Mouse (Mus musculus): ENCODE results near the gene Bahcc1.

Bahcc1 gene

GRCm38 (mm10) chr11:120262356-120262901 lies 29.7 kb downstream of the Bahcc1 start:
- DNase-seq: peak; percentile 93

DNA sequence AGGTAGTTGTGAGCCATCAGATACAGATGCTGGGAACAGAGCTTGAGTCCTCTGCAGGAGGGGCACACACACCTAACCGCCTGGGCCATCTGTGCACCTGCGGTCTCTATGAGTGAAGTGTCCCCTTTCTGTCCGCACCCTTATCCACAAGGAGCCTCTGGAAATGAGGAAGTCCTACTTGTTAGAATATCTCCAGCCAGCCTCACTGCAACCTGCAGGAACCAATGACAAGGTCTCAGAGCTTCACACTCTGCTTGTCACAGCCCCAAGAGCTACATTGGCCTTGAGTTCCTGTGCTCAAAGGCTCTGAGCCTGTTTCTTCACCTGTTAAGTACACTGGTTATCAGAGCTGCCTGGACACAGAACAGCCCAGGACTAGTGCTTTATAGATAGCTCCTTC lies 30.4 kb downstream of the Bahcc1 start:
- DNase-seq: no peak

GRCm38 (mm10) chr11:120264008-120264407 lies 31.3 kb downstream of the Bahcc1 start:
- no peak for DNase-seq

DNA sequence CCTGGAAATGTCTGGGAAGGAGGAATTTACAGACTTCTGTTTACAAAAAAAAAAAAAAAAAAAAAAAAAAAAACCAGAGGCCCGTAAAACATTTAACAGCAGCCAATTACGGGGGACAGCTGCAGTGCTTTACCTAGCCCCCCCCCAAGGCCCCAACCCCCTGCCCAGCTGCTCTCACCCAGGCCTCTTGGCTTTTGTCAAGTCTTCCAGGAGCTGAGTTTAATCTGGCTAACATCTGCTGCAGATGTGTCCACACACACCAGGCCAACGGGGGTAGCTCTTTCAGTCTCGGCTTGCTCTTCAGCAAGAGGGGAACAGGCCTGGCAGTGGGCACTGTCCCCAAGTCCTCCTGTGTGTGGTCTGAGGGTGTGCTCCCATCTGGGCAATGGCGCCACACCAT lies 32.7 kb downstream of the Bahcc1 start:
- no peak for DNase-seq

DNA sequence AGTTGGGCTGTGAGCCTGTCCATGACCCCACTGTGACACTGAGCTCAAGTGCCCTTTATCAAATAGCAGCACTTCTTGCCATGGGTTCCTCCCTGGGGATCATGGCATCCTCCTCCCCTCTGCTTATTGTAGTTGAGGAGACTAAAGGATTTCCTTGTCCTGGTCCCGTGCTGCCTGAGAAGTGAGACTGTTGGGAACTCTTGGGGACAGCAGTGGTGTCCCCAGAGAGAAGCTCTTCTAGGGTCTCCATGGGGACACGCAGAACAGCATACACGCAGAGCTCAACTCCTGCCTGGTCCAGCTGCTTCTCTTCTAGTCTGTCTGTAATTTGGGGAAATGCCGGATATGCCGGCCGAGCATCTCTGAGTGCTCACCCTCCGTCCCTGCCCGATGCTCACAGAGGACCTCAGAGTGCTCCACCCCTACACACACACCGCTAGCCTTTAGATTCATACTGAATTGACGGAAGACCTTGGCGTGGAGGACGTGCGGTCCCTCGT lies 33.6 kb downstream of the Bahcc1 start:
- DNase-seq: no peak

DNA sequence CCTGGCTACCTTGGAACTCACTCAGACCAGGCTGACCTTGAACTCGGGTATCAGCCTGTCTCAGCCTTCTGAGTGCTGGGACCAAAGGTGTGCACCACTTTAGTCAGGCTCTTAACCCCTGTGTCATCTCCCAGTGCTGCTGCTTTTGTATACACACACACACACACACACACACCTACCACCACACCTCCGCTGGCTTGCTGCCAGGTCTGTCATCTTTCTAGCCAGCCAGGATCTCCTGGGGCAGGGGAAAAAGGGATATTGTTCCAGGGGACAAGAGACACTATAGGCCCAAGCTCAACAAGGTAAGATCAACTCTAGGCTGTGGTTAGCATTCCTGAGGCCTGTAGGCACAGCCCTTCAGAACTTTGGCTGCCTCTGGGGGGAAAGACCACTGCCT lies 34.5 kb downstream of the Bahcc1 start:
- DNase-seq: no peak

DNA sequence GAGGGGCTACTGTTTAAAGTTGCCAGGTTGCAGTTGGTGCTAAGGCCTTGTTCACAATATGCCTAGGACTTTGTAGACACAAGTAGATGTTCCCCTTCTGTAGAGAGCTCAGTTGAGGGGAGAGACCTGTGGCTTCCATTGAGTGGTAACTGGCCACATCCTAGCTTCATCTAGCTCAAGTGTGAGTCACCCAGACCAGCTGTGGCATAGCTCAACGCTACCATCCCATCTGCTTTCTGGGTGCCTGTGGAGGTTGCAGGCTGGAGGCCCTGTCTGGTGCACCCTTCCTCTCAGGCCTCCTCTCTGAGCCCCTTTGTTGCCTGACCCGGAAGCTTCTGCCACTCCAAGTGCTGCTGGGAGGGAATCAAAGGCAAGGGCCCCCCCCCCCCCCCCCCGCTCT lies 34.9 kb downstream of the Bahcc1 start:
- no peak for DNase-seq

- DNase-seq: no peak
Observed at GRCm38 (mm10) chr11:120268195-120268967, 35.6 kb downstream of the Bahcc1 start.

- DNase-seq: no peak
Observed at GRCm38 (mm10) chr11:120269007-120269406, 36.3 kb downstream of the Bahcc1 start.

- DNase-seq: no peak
Observed at GRCm38 (mm10) chr11:120269498-120270104, 36.9 kb downstream of the Bahcc1 start.

DNA sequence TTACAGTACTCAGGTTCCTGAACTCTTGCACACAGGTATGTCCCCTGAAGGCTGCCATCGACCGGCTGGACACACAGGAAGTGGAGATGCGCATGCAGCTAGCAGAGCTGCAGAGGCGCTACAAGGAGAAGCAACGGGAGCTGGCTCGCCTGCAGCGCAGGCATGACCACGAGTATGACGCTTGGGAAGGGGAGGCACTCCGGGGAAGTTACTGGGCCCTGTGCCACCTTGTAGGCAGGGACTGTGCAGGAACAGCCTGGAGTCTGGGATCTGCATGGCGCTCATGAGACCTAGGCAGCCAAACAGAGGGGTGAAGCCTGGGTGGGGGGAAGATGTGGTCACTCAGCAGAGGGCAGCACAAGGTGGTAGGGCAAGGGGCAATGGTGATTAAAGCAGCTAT lies 46.6 kb downstream of the Bahcc1 start:
- peak; percentile 59 for DNase-seq

GRCm38 (mm10) chr11:120280281-120280773 lies 47.6 kb downstream of the Bahcc1 start:
- DNase-seq: peak; percentile 60

DNA sequence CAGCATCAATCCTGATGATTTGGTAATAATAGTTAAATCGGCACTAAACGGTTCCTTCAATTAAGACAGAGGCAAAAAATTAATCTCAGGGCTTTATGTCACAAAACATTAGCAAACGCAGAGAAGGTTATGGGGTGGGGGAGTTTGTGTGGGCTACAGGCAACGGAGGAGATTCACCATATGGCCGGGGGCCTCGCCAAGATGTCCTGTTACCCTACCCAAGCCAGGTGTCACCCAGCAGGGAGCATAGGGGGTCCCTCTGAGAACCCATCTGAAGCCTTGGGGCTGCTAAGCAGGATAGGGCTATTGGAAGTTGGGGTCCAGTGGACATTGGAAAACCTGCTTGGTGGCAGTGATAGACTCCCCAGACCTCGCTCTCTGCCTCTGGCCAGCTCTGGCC lies 48.0 kb downstream of the Bahcc1 start:
- DNase-seq: no peak

DNA sequence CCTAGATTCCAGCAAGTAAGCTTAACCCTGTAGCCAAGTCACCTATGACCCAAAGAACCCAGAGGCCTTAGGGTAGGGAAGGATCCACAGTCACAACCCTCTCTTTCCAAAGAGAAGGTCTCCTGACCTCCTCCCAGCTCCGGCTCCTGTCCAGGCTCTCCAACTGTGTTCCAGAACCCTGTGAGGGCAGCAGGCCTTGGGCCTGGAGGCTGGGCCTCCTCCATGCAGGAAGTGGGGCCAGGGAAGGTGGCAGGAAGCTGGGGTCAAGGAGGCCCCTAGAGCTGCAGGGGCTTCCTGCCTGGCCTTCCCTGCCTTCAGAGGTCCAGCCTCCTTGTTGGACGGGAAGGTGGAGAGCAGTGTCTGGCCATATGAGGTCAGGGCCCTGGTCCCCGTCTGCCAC lies 48.5 kb downstream of the Bahcc1 start:
- peak; percentile 79 for DNase-seq

- DNase-seq: peak; percentile 74
Observed at GRCm38 (mm10) chr11:120283542-120283941, 50.8 kb downstream of the Bahcc1 start.

- DNase-seq: no peak
Observed at GRCm38 (mm10) chr11:120289644-120290043, 56.9 kb downstream of the Bahcc1 start.

- DNase-seq: no peak
Observed at GRCm38 (mm10) chr11:120290266-120290665, 57.5 kb downstream of the Bahcc1 start.

DNA sequence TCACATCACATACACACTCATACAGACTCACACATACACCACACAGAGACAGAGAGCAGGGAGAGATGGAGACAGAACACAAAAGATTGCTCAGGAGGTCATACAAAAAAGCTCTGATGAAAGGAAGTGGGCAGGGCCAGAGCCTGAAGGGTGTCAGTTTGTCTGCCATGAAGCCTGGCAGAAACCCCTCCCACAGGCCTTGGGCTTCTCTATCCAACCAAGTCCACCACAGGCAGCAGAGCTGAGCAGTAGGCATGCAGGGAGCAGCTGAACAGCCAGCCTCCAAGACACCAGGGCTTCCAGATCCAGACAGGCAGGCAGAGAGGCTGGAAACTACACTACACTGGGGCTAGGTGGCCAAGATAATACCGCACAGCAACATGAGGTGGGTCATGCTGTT lies 61.0 kb downstream of the Bahcc1 start:
- no peak for DNase-seq

- no peak for DNase-seq
Observed at GRCm38 (mm10) chr11:120296305-120297144, 63.8 kb downstream of the Bahcc1 start.

GRCm38 (mm10) chr11:120297767-120298166 lies 65.0 kb downstream of the Bahcc1 start:
- no peak for DNase-seq

DNA sequence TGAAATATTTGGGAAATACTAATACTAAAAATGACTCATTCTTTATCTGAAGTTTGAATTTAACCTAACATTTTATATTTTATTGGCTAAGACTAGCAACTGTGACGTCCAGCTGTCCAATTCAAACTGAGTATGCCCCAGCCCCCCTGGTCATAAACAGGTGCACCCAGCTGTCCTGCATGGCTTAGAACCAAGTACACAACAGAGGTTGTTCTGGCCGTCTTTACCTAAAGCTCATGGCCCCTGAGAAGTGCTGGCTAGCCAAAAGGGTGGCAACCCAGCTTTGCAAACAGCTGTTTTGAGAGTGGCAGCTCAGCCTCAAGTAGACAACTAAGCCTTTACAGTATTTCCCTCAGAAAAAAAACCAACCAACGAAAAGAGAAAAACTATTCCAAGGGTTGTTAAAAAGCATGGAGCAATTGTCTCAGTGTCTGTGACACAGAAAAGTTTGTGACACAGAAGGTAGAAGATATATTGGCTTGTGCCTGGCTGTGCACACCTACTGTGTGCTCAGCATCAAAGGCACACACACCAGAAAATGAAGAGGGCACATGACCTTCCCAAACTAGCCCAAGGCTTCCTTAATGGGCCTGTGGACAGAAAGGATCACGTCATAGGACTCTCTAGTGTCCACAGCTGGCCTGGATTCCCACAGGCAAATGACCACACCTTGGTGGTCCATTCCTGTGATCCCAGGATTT lies 65.8 kb downstream of the Bahcc1 start:
- DNase-seq: no peak

- DNase-seq: no peak
Observed at GRCm38 (mm10) chr11:120299484-120299883, 66.7 kb downstream of the Bahcc1 start.
